In genomic region chr9:70207981-70208521, GRCm38 (mm10) we compare ENCODE assay signal across 8 mouse cellular contexts. TPM values are rescaled to one million over a fixed set of nuclear protein-coding genes. Genes with fewer than 3 reads are reported as not detected.
A peak's percentile ranks its signal among the peaks of the same experiment; 100 is the strongest.
DNase-seq lines count a peak whose midpoint lies in the region; ATAC-seq and TF ChIP-seq lines count a peak whose summit lies in the region.

No protein-coding gene starts in this region.

- H3K27ac ChIP-seq in ES-Bruce4 (ENCODE audit: insufficient read depth, low read length), result no peak overlapping the region
- H3K27ac ChIP-seq in heart, embryonic 10.5 days, result peak overlapping the region; percentile 92
- H3K27ac ChIP-seq in kidney, adult 2 months (ENCODE audit: insufficient read depth, low read depth, low read length), result peak overlapping the region; percentile 81
- H3K27ac ChIP-seq in lung, postnatal 0 days (ENCODE audit: low read length), result peak overlapping the region; percentile 96

- peak overlapping the region; percentile 59 for H3K9ac ChIP-seq in ES-Bruce4 (ENCODE audit: low read depth, poor library complexity, severe bottlenecking)
- H3K9ac ChIP-seq in lung, postnatal 0 days (replicated peaks; ENCODE audit: low read depth), result peak overlapping the region; percentile 74

- H3K4me2 ChIP-seq in lung, postnatal 0 days (replicated peaks; ENCODE audit: low read depth, low read length), result peak overlapping the region; percentile 71

- no peaks in the 10 kb centered on the region for H3K27me3 ChIP-seq in ES-Bruce4 (ENCODE audit: control insufficient read depth, insufficient read depth, low read length, poor library complexity, severe bottlenecking)
- peaks cover 8% of the 10 kb centered on the region; the same call in 1 of the 2 replicates for H3K27me3 ChIP-seq in heart, embryonic 10.5 days (ENCODE audit: insufficient read depth, poor library complexity, severe bottlenecking)
- no peaks in the 10 kb centered on the region for H3K27me3 ChIP-seq in kidney, adult 2 months (replicated peaks; ENCODE audit: control insufficient read depth, insufficient read depth, low read length)
- H3K27me3 ChIP-seq in lung, postnatal 0 days (replicated peaks; ENCODE audit: insufficient read depth, low read length), result no peaks in the 10 kb centered on the region

- TF ChIP-seq CTCF in ES-Bruce4 (IDR thresholded peaks at IDR 0.05; ENCODE audit: low read depth, low read length), result no peak
- no peak for TF ChIP-seq CTCF in kidney, adult 2 months (conservative IDR thresholded peaks at IDR 0.05; ENCODE audit: insufficient read depth, insufficient read length, low read depth, low read length)
- TF ChIP-seq CTCF in lung, postnatal 0 days (IDR thresholded peaks at IDR 0.05), result peak; percentile 44

- TF ChIP-seq EP300 in ES-Bruce4 (IDR thresholded peaks at IDR 0.05; ENCODE audit: insufficient read depth, low read depth, low read length), result no peak
- TF ChIP-seq EP300 in lung, postnatal 0 days (IDR thresholded peaks at IDR 0.05), result no peak

- WGBS in heart, embryonic 10.5 days, result under 1% methylated on average over 26 of the region's 26 CpGs
- under 1% methylated on average over 26 of the region's 26 CpGs for WGBS in kidney, adult 2 months
- 0% methylated on average over 25 of the region's 26 CpGs for WGBS in lung, postnatal 0 days

- H3K36me3 ChIP-seq in ES-Bruce4 (ENCODE audit: control insufficient read depth, insufficient read depth, low read length, poor library complexity, severe bottlenecking), result no peaks in the 10 kb centered on the region
- no peaks in the 10 kb centered on the region for H3K36me3 ChIP-seq in heart, embryonic 10.5 days
- H3K36me3 ChIP-seq in kidney, adult 2 months (ENCODE audit: control insufficient read depth, insufficient read depth, low read length), result no peaks in the 10 kb centered on the region
- H3K36me3 ChIP-seq in lung, postnatal 0 days (ENCODE audit: insufficient read depth, low read length), result no peaks in the 10 kb centered on the region

- ATAC-seq in lung, postnatal 0 days, result peak; percentile 88
- no peak for ATAC-seq in erythroid progenitor cell, adult 5-6 weeks (replicated peaks; ENCODE audit: low FRiP score, poor library complexity, severe bottlenecking)

- TF ChIP-seq POLR2A in ES-Bruce4 (IDR thresholded peaks at IDR 0.05; ENCODE audit: insufficient read depth, low read length), result no peak
- TF ChIP-seq POLR2A in kidney, adult 2 months (IDR thresholded peaks at IDR 0.05; ENCODE audit: low read depth, low read length), result no peak

- no peaks in the 10 kb centered on the region for H3K9me3 ChIP-seq in ES-Bruce4 (replicated peaks; ENCODE audit: control insufficient read depth, insufficient read depth, low read length, poor library complexity, severe bottlenecking)
- no peaks in the 10 kb centered on the region for H3K9me3 ChIP-seq in heart, embryonic 10.5 days
- H3K9me3 ChIP-seq in lung, postnatal 0 days (ENCODE audit: low read length), result no peaks in the 10 kb centered on the region

- H3K4me3 ChIP-seq in ES-Bruce4 (ENCODE audit: low read depth, low read length), result peak overlapping the region; percentile 89
- peak overlapping the region; percentile 79 for H3K4me3 ChIP-seq in heart, embryonic 10.5 days
- peak overlapping the region; percentile 76 for H3K4me3 ChIP-seq in kidney, adult 2 months (ENCODE audit: insufficient read depth, low read depth, low read length)
- peak overlapping the region; percentile 82 for H3K4me3 ChIP-seq in lung, postnatal 0 days (ENCODE audit: low read depth, low read length)

- peaks cover 4% of the 10 kb centered on the region for H3K4me1 ChIP-seq in ES-Bruce4 (ENCODE audit: control insufficient read depth, insufficient read depth, low read length)
- H3K4me1 ChIP-seq in heart, embryonic 10.5 days, result peaks cover 19% of the 10 kb centered on the region; the same call in 1 of the 2 replicates
- H3K4me1 ChIP-seq in kidney, adult 2 months (ENCODE audit: control insufficient read depth, insufficient read depth, low read length), result peaks cover 6% of the 10 kb centered on the region; the same call in 1 of the 2 replicates
- peaks cover 13% of the 10 kb centered on the region for H3K4me1 ChIP-seq in lung, postnatal 0 days (ENCODE audit: insufficient read depth, low read depth, low read length)

- DNase-seq in 3T3-L1 (ENCODE audit: low read depth, low spot score), result peak; percentile 51
- peak; percentile 47 for DNase-seq in embryo, embryonic 9.5 days (ENCODE audit: extremely low spot score)
- DNase-seq in heart, embryonic 10.5 days (ENCODE audit: low spot score), result no peak
- DNase-seq in kidney, adult 2 months, result peak; percentile 68
- DNase-seq in lung, postnatal 0 days (ENCODE audit: low spot score), result peak; percentile 91
- peak; percentile 4 for DNase-seq in spleen, adult 12 weeks (ENCODE audit: low spot score)

RNA-seq across cellular contexts. Expression of gene Myo1e, which starts 0.9 kb away (rescaled TPM):
- 51.6 and 54.2 TPM in 2 replicates for polyA plus RNA-seq in ES-Bruce4 (2011; ENCODE audit: insufficient read depth, insufficient read length, low read depth, missing spikeins)
- 13.3 and 14.4 TPM in 2 replicates for polyA plus RNA-seq in heart, embryonic 10.5 days (2016; fragmentation: Nextera tagmentation; extraction: Ambion mirVana)
- polyA plus RNA-seq in kidney, adult 2 months (2012; rRNA removed), result 13.1 and 14.5 TPM in 2 replicates
- polyA plus RNA-seq in lung, postnatal 0 days (2015; fragmentation: Nextera tagmentation; extraction: Ambion mirVana), result 36.0 and 43.0 TPM in 2 replicates
- total RNA-seq in erythroid progenitor cell, adult 5-6 weeks (2015; ENCODE audit: low replicate concordance), result 2.1 and 4.0 TPM in 2 replicates
- 1.5 and 2.3 TPM in 2 replicates for total RNA-seq in erythroid progenitor cell, adult 5-6 weeks (2017; ENCODE audit: low replicate concordance)
